Mouse (Mus musculus) C2C12 (cell line): ENCODE measurements around the gene Gm26566.
"Not testable (repeated sequence)": the region's sequence is repeated elsewhere in the genome, so short reads cannot be mapped to it uniquely, and the experiment has no call there.

Experiments used
- CEBPB ChIP-seq: IDR thresholded peaks from one replicate; pipeline ENCODE4 v1.6.1; 2011; ENCODE audit warnings: low read depth, mild to moderate bottlenecking, control low read depth, moderate library complexity
- CTCF ChIP-seq: IDR thresholded peaks from one replicate; pipeline ENCODE4 v1.5.1; 2011; ENCODE audit not compliant: control insufficient read depth, insufficient read depth, insufficient read length
- FOSL1 ChIP-seq: IDR thresholded peaks from one replicate; pipeline ENCODE4 v1.8.0; 2011; ENCODE audit warnings: mild to moderate bottlenecking, low read length; ENCODE audit not compliant: poor library complexity, insufficient read depth, severe bottlenecking
- MAX ChIP-seq: IDR thresholded peaks from one replicate; pipeline ENCODE4 v1.6.1; 2011; ENCODE audit warnings: mild to moderate bottlenecking, control low read depth
- MYOD1 ChIP-seq: IDR thresholded peaks from one replicate; pipeline ENCODE4 v1.6.1; 2011; ENCODE audit warnings: low read depth; ENCODE audit not compliant: control insufficient read depth, insufficient read length
- USF1 ChIP-seq: IDR thresholded peaks from one replicate; pipeline ENCODE4 v1.6.1; 2011; ENCODE audit warnings: low read depth, mild to moderate bottlenecking, control low read depth, moderate library complexity

- not testable (repeated sequence) for TF ChIP-seq CTCF, MYOD1, MAX, CEBPB, USF1, FOSL1
Observed at GRCm38 (mm10) chr4:88763384-88764018, 41.9 kb downstream of the Gm26566 start.
